Mouse (Mus musculus): ENCODE results near the gene Ahcyl2.

The Ahcyl2 gene

GRCm38 (mm10) chr6:29853213-29853899 is 85.5 kb downstream of the Ahcyl2 start:
- DNase-seq: peak; percentile 84

- peak; percentile 65 to 75 for DNase-seq
Observed at GRCm38 (mm10) chr6:29853900-29854390, 86.1 kb downstream of the Ahcyl2 start.

- no peak for DNase-seq
Observed at GRCm38 (mm10) chr6:29858619-29859018, 90.8 kb downstream of the Ahcyl2 start.

- DNase-seq: no peak
Observed at GRCm38 (mm10) chr6:29859344-29859743, 91.5 kb downstream of the Ahcyl2 start.

GRCm38 (mm10) chr6:29860238-29860637 is 92.4 kb downstream of the Ahcyl2 start:
- DNase-seq: peak in 1 of 2 experiments; percentile 19

- no peak for DNase-seq
Observed at GRCm38 (mm10) chr6:29864926-29865325, 97.1 kb downstream of the Ahcyl2 start.

- DNase-seq: no peak
Observed at GRCm38 (mm10) chr6:29866935-29867724, 99.3 kb downstream of the Ahcyl2 start.

GRCm38 (mm10) chr6:29868341-29868895 is 100.6 kb downstream of the Ahcyl2 start:
- no peak for DNase-seq

- DNase-seq: no peak
Observed at GRCm38 (mm10) chr6:29873654-29874053, 105.8 kb downstream of the Ahcyl2 start.

- peak in 1 of 2 experiments; percentile 22 for DNase-seq
Observed at GRCm38 (mm10) chr6:29875576-29875975, 107.8 kb downstream of the Ahcyl2 start.

GRCm38 (mm10) chr6:29876782-29877181 is 109.0 kb downstream of the Ahcyl2 start:
- DNase-seq: no peak

- no peak for DNase-seq
Observed at GRCm38 (mm10) chr6:29879579-29879978, 111.8 kb downstream of the Ahcyl2 start.

- no peak for DNase-seq
Observed at GRCm38 (mm10) chr6:29880796-29881195, 113.0 kb downstream of the Ahcyl2 start.

- no peak for DNase-seq
Observed at GRCm38 (mm10) chr6:29881936-29882335, 114.1 kb downstream of the Ahcyl2 start.

- DNase-seq: no peak
Observed at GRCm38 (mm10) chr6:29882870-29883269, 115.1 kb downstream of the Ahcyl2 start.

- no peak for DNase-seq
Observed at GRCm38 (mm10) chr6:29891151-29891550, 123.3 kb downstream of the Ahcyl2 start.

- DNase-seq: no peak
Observed at GRCm38 (mm10) chr6:29896976-29897375, 129.2 kb downstream of the Ahcyl2 start.

- DNase-seq: no peak
Observed at GRCm38 (mm10) chr6:29901450-29901849, 133.6 kb downstream of the Ahcyl2 start.

- DNase-seq: no peak
Observed at GRCm38 (mm10) chr6:29902256-29902655, 134.4 kb downstream of the Ahcyl2 start.

- no peak for DNase-seq
Observed at GRCm38 (mm10) chr6:29903343-29903914, 135.6 kb downstream of the Ahcyl2 start.

GRCm38 (mm10) chr6:29904281-29904680 is 136.5 kb downstream of the Ahcyl2 start:
- DNase-seq: no peak

GRCm38 (mm10) chr6:29910631-29911030 is 142.8 kb downstream of the Ahcyl2 start:
- peak in 1 of 2 experiments; percentile 28 for DNase-seq

GRCm38 (mm10) chr6:29913673-29914072 is 145.9 kb downstream of the Ahcyl2 start:
- no peak for DNase-seq
